Mouse (Mus musculus) embryonic facial prominence, embryonic 15.5 days (tissue): ENCODE results near the gene Zic2. TPM values are rescaled to one million over a fixed set of nuclear protein-coding genes. Genes with fewer than 3 reads are reported as not detected.

Experiments
- ATAC-seq: fragments of 200-750 bp; cut with Nextera tagmentation; 2 replicates; pipeline ENCODE4 v1.8.0; 2017; ENCODE audit warnings: low read depth, moderate TSS enrichment; ENCODE audit not compliant: insufficient number of reproducible peaks, low FRiP score, low TSS enrichment
- H3K27ac ChIP-seq: fragments of 300-500 bp; sonication (generic); replicated peaks from 2 replicates; pipeline ENCODE4 v1.5.1; 2015; ENCODE audit warnings: mild to moderate bottlenecking, inconsistent platforms
- H3K27me3 ChIP-seq: fragments of 300-500 bp; sonication (generic); 2 replicates; pipeline ENCODE4 v1.6.1; 2015; ENCODE audit warnings: inconsistent platforms
- H3K36me3 ChIP-seq: fragments of 300-500 bp; sonication (generic); 2 replicates; pipeline ENCODE4 v1.6.1; 2015; ENCODE audit warnings: mild to moderate bottlenecking, inconsistent platforms
- H3K4me1 ChIP-seq: fragments of 300-500 bp; sonication (generic); 2 replicates; pipeline ENCODE4 v1.6.1; 2015; ENCODE audit warnings: inconsistent platforms
- H3K4me2 ChIP-seq: fragments of 300-500 bp; sonication (generic); replicated peaks from 2 replicates; pipeline ENCODE4 v1.6.1; 2015; ENCODE audit warnings: mild to moderate bottlenecking, inconsistent platforms
- H3K4me3 ChIP-seq: fragments of 300-500 bp; sonication (generic); replicated peaks from 2 replicates; pipeline ENCODE4 v1.5.1; 2015; ENCODE audit warnings: mild to moderate bottlenecking, inconsistent platforms
- H3K9ac ChIP-seq: fragments of 300-500 bp; sonication (generic); 2 replicates; pipeline ENCODE4 v1.6.1; 2015; ENCODE audit warnings: inconsistent platforms
- H3K9me3 ChIP-seq: fragments of 300-500 bp; sonication (generic); replicated peaks from 2 replicates; pipeline ENCODE4 v1.6.1; 2016; ENCODE audit warnings: inconsistent platforms
- WGBS: fragments of 180-500 bp; shearing (Covaris S2); methylation state at CpG from one replicate; pipeline ENCODE4 v1.1.7; 2015; 5-methylcytosine and 5-hydroxymethylcytosine counted together
- polyA plus RNA-seq: library from polyadenylated mRNA; unstranded; fragments of >200 nt; fragmentation: Nextera tagmentation; extraction: Ambion mirVana; gene quantifications from 2 replicates; pipeline ENCODE4 v1.2.1, GENCODE M21; 2015

Gene Zic2
- polyA plus RNA-seq, 1 experiment from 2014 or later = 0.32 TPM

DNA sequence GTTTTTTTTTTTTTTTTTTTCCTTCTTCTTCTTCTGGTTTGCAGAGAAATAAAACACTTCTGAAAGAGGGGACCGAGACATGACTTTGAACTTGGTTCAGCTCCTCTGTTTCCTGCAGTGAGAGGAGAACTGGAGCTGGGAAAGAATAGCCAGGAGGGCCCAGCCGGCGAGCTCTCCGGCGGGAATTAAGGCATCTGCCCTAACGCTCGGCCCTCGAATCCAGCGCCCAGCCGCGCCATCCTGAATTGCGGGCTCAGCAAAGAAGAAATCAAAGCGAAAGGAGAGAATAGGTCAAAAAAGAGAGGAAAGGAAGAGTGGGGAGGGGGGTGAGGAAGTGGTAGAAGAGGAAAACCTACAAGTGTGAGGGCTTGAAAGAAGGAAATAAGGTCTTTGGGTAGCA, 3.1 kb upstream of the Zic2 start:
- H3K4me3 ChIP-seq = no peak overlapping the region
- H3K9ac ChIP-seq = no peak overlapping the region
- H3K9me3 ChIP-seq = no peaks in the 10 kb centered on the region
- no peak overlapping the region for H3K27ac ChIP-seq
- peaks cover 31% of the 10 kb centered on the region for H3K4me1 ChIP-seq
- 2% methylated on average over 13 of the region's 13 CpGs for WGBS
- H3K4me2 ChIP-seq = no peak overlapping the region
- H3K36me3 ChIP-seq = no peaks in the 10 kb centered on the region
- peaks cover 97% of the 10 kb centered on the region for H3K27me3 ChIP-seq
- ATAC-seq = no peak

DNA sequence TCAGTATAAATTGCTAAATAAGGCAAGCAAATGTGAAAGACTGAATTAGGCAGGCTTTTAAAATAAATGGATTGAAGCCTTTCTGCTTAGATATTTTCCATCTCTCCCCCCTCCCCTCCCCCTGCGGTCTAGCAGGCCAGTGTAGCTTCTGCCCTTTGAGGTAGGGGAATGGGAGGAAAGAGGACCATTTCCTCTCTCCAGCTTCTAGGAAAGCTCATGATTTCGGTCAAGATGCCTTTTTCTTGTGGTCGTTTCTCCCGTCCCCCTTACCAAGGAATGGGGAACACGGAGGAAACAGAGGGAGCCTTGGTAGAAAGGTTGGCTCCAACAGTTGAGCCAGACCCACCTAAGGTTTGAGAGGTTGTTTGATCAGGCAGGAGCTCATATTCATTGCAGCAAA, 2.6 kb upstream of the Zic2 start:
- no peak for ATAC-seq
- Histone ChIP-seq H3K27me3 (peaks cover 97% of the 10 kb centered on the region), H3K9me3 (no peaks in the 10 kb centered on the region), H3K4me3 (no peak overlapping the region), H3K4me1 (peaks cover 31% of the 10 kb centered on the region), H3K27ac (no peak overlapping the region), H3K9ac (no peak overlapping the region), H3K4me2 (no peak overlapping the region), H3K36me3 (no peaks in the 10 kb centered on the region)
- WGBS = 3% methylated on average over 5 of the region's 5 CpGs

DNA sequence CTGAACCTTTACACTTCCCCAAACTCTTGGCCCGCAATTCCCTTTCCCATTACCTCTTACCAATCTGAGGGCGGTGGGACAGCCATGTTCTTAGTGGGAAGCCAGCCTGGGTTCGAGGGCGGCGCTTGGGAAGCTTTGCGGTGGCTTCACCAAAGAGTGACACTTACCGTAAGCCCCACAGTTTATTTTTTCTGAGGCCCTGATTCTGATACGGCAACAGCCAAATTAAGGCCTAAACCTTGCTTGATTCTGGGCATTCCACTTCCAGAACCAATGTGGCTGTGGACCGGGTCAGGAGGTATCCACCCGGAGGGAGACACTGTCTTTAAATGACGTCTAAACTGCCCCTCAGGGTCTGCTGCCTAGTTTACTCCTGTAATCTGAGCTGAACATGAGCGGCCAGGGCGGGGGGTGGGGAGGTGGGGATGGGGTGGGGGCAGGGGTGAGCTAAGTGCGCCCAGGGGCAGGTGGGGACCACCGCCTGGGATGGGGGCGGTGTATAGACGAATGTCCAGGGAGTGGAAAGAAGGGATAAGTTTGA, 2.0 kb upstream of the Zic2 start:
- H3K27ac ChIP-seq = no peak overlapping the region
- no peak overlapping the region for H3K4me2 ChIP-seq

DNA sequence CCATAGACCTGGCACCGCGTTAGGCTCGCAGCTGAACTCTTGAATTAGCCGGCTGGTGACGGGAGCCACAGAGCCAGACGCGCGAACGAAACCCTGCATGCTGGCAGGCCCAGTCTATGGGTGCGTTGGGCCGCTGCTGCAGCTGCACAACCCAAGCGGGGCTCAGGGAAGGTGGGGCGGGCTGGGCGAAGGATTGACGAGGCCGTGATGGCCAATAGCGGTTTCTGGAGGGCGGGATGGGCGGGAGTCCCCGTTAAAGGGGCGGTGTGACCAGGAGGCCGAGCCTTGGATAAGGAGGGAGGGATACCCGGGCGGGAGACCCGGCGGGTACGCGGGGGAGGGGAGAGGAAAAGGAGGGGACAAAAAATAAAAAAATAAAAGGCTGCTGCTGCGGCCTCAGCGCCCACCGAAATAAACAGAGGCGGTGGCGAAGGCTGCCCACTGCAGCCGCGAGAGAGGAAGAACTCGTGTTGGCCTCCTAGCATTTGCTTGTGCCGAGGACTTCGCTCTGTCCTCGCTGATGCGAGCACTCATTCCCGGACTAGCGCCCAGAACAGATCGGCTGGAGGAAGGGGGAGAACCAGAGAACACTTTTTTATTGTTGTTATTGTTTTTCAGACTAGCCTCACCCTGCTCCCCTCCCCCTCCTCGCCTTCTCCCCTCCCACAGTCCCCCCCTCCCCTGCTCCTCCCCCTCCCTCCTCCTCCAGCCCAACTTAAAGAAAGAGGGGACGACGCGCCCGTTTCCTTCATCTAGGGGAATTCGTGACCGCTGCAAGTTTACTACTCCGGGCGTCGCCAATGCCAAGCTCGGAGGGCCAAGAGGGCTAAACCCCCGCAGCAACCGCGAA, 969 bp upstream of the Zic2 start:
- under 1% methylated on average over 55 of the region's 57 CpGs for WGBS
- peak; percentile 43; the same call in 1 of the 2 replicates for ATAC-seq
- no peak overlapping the region for H3K9ac ChIP-seq
- peak overlapping the region; percentile 77 for H3K4me2 ChIP-seq
- H3K4me1 ChIP-seq = peaks cover 36% of the 10 kb centered on the region
- no peak overlapping the region for H3K27ac ChIP-seq
- H3K27me3 ChIP-seq = peaks cover 95% of the 10 kb centered on the region
- no peaks in the 10 kb centered on the region for H3K36me3 ChIP-seq
- no peaks in the 10 kb centered on the region for H3K9me3 ChIP-seq
- peak overlapping the region; percentile 44 for H3K4me3 ChIP-seq

More for the DNA sequence above, 2.0 kb upstream of the Zic2 start:
- peaks cover 97% of the 10 kb centered on the region for H3K27me3 ChIP-seq
- no peak overlapping the region for H3K4me3 ChIP-seq
- no peak overlapping the region for H3K9ac ChIP-seq
- H3K36me3 ChIP-seq = no peaks in the 10 kb centered on the region
- no peak for ATAC-seq
- peaks cover 31% of the 10 kb centered on the region for H3K4me1 ChIP-seq
- no peaks in the 10 kb centered on the region for H3K9me3 ChIP-seq
- 1% methylated on average over 17 of the region's 17 CpGs for WGBS

DNA sequence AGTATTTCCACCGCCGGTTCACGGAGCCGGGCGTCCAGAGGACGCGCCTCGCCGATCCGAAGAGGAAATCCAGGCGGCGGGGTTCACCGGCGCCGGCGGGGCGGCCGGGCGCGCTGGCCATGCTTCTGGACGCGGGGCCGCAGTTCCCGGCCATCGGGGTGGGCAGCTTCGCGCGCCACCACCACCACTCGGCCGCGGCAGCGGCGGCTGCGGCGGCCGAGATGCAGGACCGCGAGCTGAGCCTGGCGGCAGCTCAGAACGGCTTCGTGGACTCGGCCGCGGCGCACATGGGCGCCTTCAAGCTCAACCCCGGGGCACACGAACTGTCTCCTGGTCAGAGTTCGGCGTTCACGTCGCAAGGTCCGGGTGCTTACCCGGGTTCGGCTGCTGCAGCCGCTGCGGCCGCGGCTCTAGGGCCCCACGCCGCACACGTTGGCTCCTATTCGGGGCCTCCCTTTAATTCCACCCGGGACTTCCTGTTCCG, 364 bp downstream of the Zic2 start:
- peak overlapping the region; percentile 77 for H3K4me2 ChIP-seq

DNA sequence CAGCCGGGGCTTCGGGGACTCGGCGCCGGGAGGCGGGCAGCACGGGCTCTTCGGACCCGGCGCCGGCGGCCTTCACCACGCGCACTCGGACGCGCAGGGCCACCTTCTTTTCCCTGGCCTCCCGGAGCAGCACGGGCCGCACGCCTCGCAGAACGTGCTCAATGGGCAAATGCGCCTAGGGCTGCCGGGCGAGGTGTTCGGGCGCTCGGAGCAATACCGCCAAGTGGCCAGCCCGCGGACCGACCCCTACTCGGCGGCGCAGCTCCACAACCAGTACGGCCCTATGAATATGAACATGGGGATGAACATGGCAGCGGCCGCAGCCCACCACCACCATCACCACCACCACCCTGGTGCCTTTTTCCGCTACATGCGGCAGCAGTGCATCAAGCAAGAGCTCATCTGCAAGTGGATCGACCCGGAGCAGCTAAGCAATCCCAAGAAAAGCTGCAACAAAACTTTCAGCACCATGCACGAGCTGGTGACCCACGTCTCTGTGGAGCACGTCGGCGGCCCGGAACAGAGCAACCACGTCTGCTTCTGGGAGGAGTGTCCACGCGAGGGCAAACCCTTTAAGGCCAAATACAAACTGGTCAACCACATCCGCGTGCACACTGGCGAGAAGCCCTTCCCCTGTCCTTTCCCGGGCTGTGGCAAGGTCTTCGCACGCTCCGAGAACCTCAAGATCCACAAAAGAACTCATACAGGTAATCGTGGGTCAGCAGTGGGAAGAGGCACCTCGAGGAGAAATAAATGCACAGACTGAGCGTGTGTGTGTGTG, 996 bp downstream of the Zic2 start:
- Histone ChIP-seq H3K27ac (no peak overlapping the region), H3K4me3 (peak overlapping the region; percentile 44), H3K4me1 (peaks cover 36% of the 10 kb centered on the region), H3K9ac (no peak overlapping the region), H3K9me3 (no peaks in the 10 kb centered on the region), H3K4me2 (peak overlapping the region; percentile 77), H3K27me3 (peaks cover 93% of the 10 kb centered on the region), H3K36me3 (no peaks in the 10 kb centered on the region)
- WGBS = under 1% methylated on average over 62 of the region's 62 CpGs
- no peak for ATAC-seq

More for the DNA sequence above, 364 bp downstream of the Zic2 start:
- Histone ChIP-seq H3K9me3 (no peaks in the 10 kb centered on the region), H3K36me3 (no peaks in the 10 kb centered on the region), H3K4me3 (peak overlapping the region; percentile 44), H3K4me1 (peaks cover 36% of the 10 kb centered on the region), H3K27ac (no peak overlapping the region), H3K9ac (no peak overlapping the region), H3K27me3 (peaks cover 92% of the 10 kb centered on the region)
- ATAC-seq = no peak
- WGBS = under 1% methylated on average over 54 of the region's 65 CpGs

DNA sequence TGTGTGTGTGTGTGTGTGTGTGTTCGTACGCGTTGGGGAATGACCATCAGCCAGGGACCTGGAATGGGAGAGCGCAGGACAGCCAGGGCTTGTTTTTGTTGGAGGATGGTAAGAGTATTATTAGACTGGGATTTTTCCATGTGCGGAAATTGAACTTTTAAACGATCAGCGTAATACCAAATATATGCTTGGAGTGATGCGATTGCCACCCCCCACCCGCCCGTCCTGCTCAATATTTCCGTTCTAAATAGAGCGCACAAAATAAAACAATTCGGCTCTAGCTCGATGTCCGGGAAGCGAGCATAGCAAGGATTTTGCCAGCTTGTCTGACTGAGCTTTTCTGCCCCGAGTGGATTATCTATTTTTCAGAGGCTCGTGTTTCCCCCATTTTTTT, 1.6 kb downstream of the Zic2 start:
- no peak overlapping the region for H3K9ac ChIP-seq
- no peak overlapping the region for H3K4me2 ChIP-seq
- H3K27ac ChIP-seq = no peak overlapping the region
- 1% methylated on average over 18 of the region's 18 CpGs for WGBS
- H3K4me3 ChIP-seq = peak overlapping the region; percentile 44; the same call in 1 of the 2 replicates
- no peak for ATAC-seq
- H3K27me3 ChIP-seq = peaks cover 93% of the 10 kb centered on the region
- H3K36me3 ChIP-seq = no peaks in the 10 kb centered on the region
- H3K9me3 ChIP-seq = no peaks in the 10 kb centered on the region
- H3K4me1 ChIP-seq = peaks cover 36% of the 10 kb centered on the region

DNA sequence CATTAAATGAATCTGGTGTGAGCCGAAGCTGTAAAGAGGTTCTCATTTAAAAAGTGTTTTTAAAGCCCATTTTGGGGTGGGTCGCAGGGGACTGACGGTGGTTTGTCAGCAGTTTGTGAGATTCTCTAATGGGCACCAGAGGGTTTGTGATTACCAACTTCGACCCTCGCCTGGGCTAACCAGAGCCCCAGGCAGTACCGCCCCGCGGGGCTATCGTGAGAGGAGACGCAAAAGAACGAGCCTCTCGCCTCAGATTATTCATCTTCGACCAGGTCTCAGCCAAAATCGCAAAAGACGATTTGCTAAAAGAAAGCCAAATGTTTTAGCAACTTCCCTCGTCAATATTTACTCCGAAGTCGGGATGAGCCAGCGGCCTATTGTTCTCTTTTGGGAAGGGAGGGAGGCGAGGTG, 2.0 kb downstream of the Zic2 start:
- Histone ChIP-seq H3K27me3 (peaks cover 94% of the 10 kb centered on the region), H3K27ac (no peak overlapping the region), H3K9me3 (no peaks in the 10 kb centered on the region), H3K36me3 (no peaks in the 10 kb centered on the region), H3K4me1 (peaks cover 34% of the 10 kb centered on the region), H3K4me2 (no peak overlapping the region), H3K9ac (no peak overlapping the region), H3K4me3 (no peak overlapping the region)
- 1% methylated on average over 20 of the region's 20 CpGs for WGBS
- ATAC-seq = no peak

DNA sequence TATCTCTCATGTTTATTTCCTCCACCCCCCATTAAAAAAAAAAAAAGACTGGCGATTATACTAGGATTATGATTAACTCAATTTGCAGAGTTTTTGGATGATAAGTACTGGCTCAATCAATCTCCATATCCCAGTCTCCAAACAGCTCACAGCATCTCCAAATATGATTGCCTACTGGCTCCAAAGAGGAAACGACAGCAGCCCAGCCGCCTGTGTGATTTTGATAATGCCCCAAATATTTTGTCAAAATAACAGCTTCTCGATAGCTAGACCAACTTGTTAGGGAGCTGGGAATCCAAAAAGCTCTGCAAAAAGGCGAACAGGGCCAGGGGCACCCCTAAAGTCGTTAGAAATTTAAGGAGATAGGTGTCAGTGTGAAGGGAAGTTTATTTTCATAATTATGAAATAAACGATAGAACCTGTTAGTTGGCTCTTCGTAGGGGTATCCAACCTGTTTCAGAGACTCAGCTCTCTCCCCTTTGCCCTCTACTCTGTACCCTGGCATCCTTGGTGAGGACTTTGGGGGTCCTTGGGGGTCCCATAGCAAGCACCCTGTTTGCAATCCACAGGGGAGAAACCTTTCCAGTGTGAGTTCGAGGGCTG, 2.8 kb downstream of the Zic2 start:
- Histone ChIP-seq H3K9me3 (no peaks in the 10 kb centered on the region), H3K36me3 (no peaks in the 10 kb centered on the region), H3K27ac (no peak overlapping the region), H3K4me1 (peaks cover 33% of the 10 kb centered on the region), H3K9ac (no peak overlapping the region), H3K4me3 (no peak overlapping the region), H3K4me2 (no peak overlapping the region), H3K27me3 (peaks cover 94% of the 10 kb centered on the region)
- no peak for ATAC-seq
- 3% methylated on average over 9 of the region's 9 CpGs for WGBS

DNA sequence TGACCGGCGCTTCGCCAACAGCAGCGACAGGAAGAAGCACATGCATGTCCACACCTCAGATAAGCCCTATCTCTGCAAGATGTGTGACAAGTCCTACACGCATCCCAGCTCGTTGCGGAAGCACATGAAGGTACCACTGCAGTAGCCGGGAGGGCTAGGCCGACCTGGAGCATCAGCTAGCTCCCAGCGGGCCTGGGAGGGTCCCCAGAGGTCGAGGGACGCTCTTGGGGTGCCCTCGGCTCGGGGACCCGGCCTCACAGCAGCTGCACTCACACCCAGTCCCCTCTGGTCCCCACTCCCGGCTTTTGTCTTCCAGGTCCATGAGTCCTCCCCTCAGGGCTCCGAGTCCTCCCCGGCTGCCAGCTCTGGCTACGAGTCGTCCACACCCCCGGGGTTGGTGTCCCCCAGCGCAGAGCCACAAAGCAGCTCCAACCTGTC, 3.4 kb downstream of the Zic2 start:
- H3K27me3 ChIP-seq = peaks cover 94% of the 10 kb centered on the region
- H3K4me3 ChIP-seq = peak overlapping the region; percentile 19; the same call in 1 of the 2 replicates
- H3K9me3 ChIP-seq = no peaks in the 10 kb centered on the region
- no peaks in the 10 kb centered on the region for H3K36me3 ChIP-seq
- no peak for ATAC-seq
- H3K4me1 ChIP-seq = peaks cover 33% of the 10 kb centered on the region
- no peak overlapping the region for H3K9ac ChIP-seq
- WGBS = under 1% methylated on average over 22 of the region's 22 CpGs
- no peak overlapping the region for H3K27ac ChIP-seq
- H3K4me2 ChIP-seq = no peak overlapping the region
